Mouse (Mus musculus) hindbrain, embryonic 16.5 days (tissue): Measurements from ENCODE around the gene Lrwd1. TPM values are rescaled to one million over a fixed set of nuclear protein-coding genes. Genes with fewer than 3 reads are reported as not detected.

Experiments used
- ATAC-seq: fragments of 200-750 bp; cut with Nextera tagmentation; 2 replicates; pipeline ENCODE4 v1.8.0; 2017; ENCODE audit warnings: moderate TSS enrichment, moderate library complexity
- H3K27ac ChIP-seq: fragments of 300-500 bp; sonication (generic); 2 replicates; pipeline ENCODE4 v1.5.1; 2014; ENCODE audit warnings: low read depth, mild to moderate bottlenecking, control low read depth, low read length, moderate library complexity
- H3K27me3 ChIP-seq: fragments of 300-500 bp; sonication (generic); replicated peaks from 2 replicates; pipeline ENCODE4 v1.6.1; 2014; ENCODE audit warnings: low read length; ENCODE audit not compliant: control insufficient read depth, insufficient read depth
- H3K36me3 ChIP-seq: fragments of 300-500 bp; sonication (generic); 2 replicates; pipeline ENCODE4 v1.6.1; 2014; ENCODE audit warnings: mild to moderate bottlenecking, low read length, moderate library complexity, mixed read lengths; ENCODE audit not compliant: control insufficient read depth, insufficient read depth
- H3K4me1 ChIP-seq: fragments of 300-500 bp; sonication (generic); 2 replicates; pipeline ENCODE4 v1.6.1; 2014; ENCODE audit warnings: low read depth, low read length; ENCODE audit not compliant: control insufficient read depth, insufficient read depth
- H3K4me2 ChIP-seq: fragments of 300-500 bp; sonication (generic); 2 replicates; pipeline ENCODE4 v1.6.1; 2014; ENCODE audit warnings: mild to moderate bottlenecking, low read length, control low read depth, moderate library complexity
- H3K4me3 ChIP-seq: fragments of 300-500 bp; sonication (generic); 2 replicates; pipeline ENCODE4 v1.5.1; 2014; ENCODE audit warnings: mild to moderate bottlenecking, low read length, control low read depth, moderate library complexity
- H3K9ac ChIP-seq: fragments of 300-500 bp; sonication (generic); 2 replicates; pipeline ENCODE4 v1.6.1; 2014; ENCODE audit warnings: low read depth, mild to moderate bottlenecking, control low read depth, low read length, moderate library complexity
- H3K9me3 ChIP-seq: fragments of 300-500 bp; sonication (generic); 2 replicates; pipeline ENCODE4 v1.6.1; 2014; ENCODE audit warnings: mild to moderate bottlenecking, low read length, moderate library complexity; ENCODE audit not compliant: control insufficient read depth
- WGBS: fragments of 180-500 bp; shearing (Covaris S2); extraction: QIAGEN DNeasy Blood & Tissue Kit; methylation state at CpG from one replicate; pipeline ENCODE4 v1.1.7; 2014; 5-methylcytosine and 5-hydroxymethylcytosine counted together
- polyA plus RNA-seq: library from polyadenylated mRNA; unstranded; fragments of >200 nt; fragmentation: Nextera tagmentation; extraction: Ambion mirVana; gene quantifications from 2 replicates; pipeline ENCODE4 v1.2.1, GENCODE M21; 2015

Gene Lrwd1
- polyA plus RNA-seq, 1 experiment from 2014 or later: 25.2 TPM

DNA sequence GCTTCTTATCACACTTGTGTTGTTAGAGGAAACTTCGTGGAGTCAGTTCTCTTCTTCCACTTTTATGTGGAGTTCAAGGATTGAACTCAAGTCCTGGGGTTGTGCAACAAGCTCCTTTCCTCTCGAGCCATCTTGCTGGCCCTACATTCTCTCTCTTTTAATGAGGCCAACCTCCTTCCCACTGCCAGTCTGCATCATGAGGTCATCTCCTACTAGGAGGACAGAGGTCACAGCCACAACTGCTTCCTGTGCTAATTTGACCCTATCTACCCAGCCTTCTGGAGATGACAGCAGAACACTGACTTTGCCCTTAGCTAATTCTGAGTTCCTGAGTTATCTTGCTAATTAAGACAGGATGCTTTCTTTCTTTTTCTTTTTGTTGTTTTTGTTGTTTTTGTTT is 27.4 kb downstream of the Lrwd1 start:
- H3K27me3 ChIP-seq: no peaks in the 10 kb centered on the region
- H3K27ac ChIP-seq: no peak overlapping the region
- H3K36me3 ChIP-seq: no peaks in the 10 kb centered on the region; the same call in 1 of the 2 replicates
- ATAC-seq: no peak
- WGBS: 52% methylated on average over 2 of the region's 2 CpGs
- H3K4me3 ChIP-seq: no peak overlapping the region
- no peak overlapping the region for H3K9ac ChIP-seq
- 0 out of 2 replicates have a peak, but pooled peaks cover 2% of the 10 kb centered on the region for H3K9me3 ChIP-seq
- H3K4me2 ChIP-seq: no peak overlapping the region
- no peaks in the 10 kb centered on the region for H3K4me1 ChIP-seq

DNA sequence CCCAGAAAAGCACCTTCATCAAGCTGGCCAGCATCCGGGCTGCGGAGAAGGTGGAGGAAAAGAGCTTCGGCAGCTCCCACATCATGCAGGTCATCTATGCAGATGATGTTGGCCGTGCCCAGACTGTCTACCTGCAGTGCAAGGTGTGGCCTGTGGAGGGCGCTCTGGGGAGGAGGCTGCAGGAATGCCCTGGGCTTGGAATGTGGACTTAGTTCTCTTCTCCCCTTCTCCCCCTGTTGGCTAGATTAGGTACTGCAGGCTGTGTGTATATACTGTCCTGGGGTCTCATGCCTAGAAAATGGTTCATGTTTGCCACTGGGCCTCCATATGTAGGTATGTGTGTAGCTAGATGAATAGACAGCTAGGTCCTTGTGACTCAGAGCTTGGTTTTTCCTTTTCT is 31.4 kb downstream of the Lrwd1 start:
- H3K27ac ChIP-seq: no peak overlapping the region
- no peak overlapping the region for H3K4me3 ChIP-seq
- WGBS: 86% methylated on average over 5 of the region's 5 CpGs
- H3K9me3 ChIP-seq: 0 out of 2 replicates have a peak, but pooled peaks cover 2% of the 10 kb centered on the region
- H3K4me1 ChIP-seq: peaks cover 6% of the 10 kb centered on the region
- ATAC-seq: no peak
- H3K4me2 ChIP-seq: no peak overlapping the region
- H3K36me3 ChIP-seq: no peaks in the 10 kb centered on the region; the same call in 1 of the 2 replicates
- no peak overlapping the region for H3K9ac ChIP-seq
- H3K27me3 ChIP-seq: no peaks in the 10 kb centered on the region

- Histone ChIP-seq H3K4me1 (peaks cover 6% of the 10 kb centered on the region), H3K27ac (0 out of 2 replicates have a peak overlapping the region, but pooled peaks have one; percentile 24), H3K9ac (peak overlapping the region; percentile 63), H3K4me2 (peak overlapping the region; percentile 82), H3K9me3 (0 out of 2 replicates have a peak, but pooled peaks cover 2% of the 10 kb centered on the region), H3K27me3 (no peaks in the 10 kb centered on the region), H3K4me3 (peak overlapping the region; percentile 46), H3K36me3 (no peaks in the 10 kb centered on the region)
- ATAC-seq: peak; percentile 91
- 6% methylated on average over 41 of the region's 41 CpGs for WGBS
Measured at GRCm38 (mm10) chr5:136102099-136102820, 33.6 kb downstream of the Lrwd1 start.

DNA sequence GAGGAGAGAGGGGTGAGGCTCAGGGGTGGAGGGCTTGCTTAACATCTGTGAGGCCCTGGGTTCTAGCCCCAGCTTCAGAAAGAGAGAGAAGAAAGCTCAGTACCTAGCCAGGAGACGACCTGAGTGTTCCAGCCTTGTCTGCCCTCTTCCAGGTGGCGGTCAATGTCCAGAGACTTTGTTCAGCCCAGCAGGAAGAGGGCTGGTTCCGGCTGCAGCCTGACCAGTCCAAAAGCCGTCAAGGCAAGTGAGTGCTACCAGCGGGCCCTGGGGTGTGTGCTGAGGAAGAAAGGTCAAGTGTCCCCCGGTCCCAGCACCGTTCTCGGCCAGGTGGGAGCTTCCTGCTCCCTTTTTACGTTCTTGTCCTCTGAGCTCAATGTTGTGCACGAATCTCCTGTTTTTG is 37.3 kb downstream of the Lrwd1 start:
- Histone ChIP-seq H3K4me2 (no peak overlapping the region), H3K9me3 (no peaks in the 10 kb centered on the region), H3K36me3 (no peaks in the 10 kb centered on the region), H3K27me3 (no peaks in the 10 kb centered on the region), H3K4me3 (no peak overlapping the region), H3K4me1 (peaks cover 6% of the 10 kb centered on the region), H3K27ac (no peak overlapping the region), H3K9ac (no peak overlapping the region)
- 86% methylated on average over 10 of the region's 10 CpGs for WGBS
- ATAC-seq: no peak

DNA sequence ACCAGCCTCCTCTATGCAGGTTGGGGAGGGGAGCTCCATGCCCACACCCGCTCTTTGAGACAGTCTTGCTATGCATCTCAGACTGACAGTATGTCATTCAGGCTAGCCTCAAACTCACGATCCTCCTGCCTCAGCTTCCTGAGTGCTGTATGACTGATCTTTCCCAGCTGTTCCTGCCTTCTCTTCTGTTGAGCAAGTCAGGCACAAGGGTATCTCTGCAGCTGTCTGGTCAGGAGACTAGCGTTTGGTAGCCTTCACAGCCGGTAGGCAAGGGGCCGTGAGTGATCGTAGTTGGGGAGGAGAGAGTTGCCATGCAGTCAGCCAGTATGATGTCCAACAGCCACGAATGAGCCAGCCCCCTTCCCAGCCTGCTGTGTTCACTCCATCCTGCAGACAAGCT is 40.8 kb downstream of the Lrwd1 start:
- Histone ChIP-seq H3K4me1 (no peaks in the 10 kb centered on the region), H3K4me2 (no peak overlapping the region), H3K9me3 (no peaks in the 10 kb centered on the region), H3K27me3 (no peaks in the 10 kb centered on the region), H3K27ac (no peak overlapping the region), H3K9ac (no peak overlapping the region), H3K36me3 (no peaks in the 10 kb centered on the region), H3K4me3 (no peak overlapping the region)
- ATAC-seq: no peak
- WGBS: 65% methylated on average over 7 of the region's 7 CpGs

DNA sequence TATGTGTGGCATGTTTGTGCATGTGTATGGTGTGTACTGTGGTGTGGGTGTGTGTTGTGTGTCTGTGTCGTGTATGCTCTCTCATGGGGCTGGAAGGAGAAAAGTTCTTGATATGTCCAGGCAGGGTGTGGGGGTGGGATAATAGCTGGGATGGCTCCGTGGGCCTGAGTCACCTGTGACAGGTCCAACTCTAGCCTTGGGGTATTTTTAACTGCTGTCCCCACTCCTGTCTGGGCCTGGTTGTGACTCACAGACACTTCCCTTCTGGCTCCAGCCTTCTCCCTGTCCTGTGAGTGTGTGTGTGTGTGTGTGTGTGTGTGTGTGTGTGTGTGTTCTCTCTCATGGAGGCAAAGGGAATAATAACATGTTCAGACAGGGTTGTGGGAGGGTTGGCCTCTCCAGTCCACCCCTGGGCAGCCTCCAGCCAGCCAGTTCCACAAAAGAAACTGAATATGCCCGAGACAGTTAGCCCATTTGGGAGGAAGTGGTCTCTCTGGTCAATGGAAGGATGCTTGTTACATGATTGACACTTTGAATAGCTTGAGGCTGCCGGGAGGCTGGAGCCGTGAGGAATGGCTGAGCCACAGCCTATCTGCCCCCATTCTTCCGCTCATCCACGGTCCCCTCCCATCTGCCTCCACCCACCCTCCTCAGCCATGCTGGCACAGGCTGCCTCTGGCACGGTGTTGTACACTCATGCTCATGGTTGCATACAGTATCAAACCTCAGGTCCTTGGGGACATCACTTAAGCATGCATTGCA is 41.4 kb downstream of the Lrwd1 start:
- no peak overlapping the region for H3K4me3 ChIP-seq
- no peaks in the 10 kb centered on the region for H3K4me1 ChIP-seq
- no peak overlapping the region for H3K9ac ChIP-seq
- H3K9me3 ChIP-seq: no peaks in the 10 kb centered on the region
- no peak for ATAC-seq
- H3K27me3 ChIP-seq: no peaks in the 10 kb centered on the region
- H3K27ac ChIP-seq: no peak overlapping the region
- 44% methylated on average over 8 of the region's 8 CpGs for WGBS
- H3K4me2 ChIP-seq: no peak overlapping the region
- H3K36me3 ChIP-seq: no peaks in the 10 kb centered on the region

DNA sequence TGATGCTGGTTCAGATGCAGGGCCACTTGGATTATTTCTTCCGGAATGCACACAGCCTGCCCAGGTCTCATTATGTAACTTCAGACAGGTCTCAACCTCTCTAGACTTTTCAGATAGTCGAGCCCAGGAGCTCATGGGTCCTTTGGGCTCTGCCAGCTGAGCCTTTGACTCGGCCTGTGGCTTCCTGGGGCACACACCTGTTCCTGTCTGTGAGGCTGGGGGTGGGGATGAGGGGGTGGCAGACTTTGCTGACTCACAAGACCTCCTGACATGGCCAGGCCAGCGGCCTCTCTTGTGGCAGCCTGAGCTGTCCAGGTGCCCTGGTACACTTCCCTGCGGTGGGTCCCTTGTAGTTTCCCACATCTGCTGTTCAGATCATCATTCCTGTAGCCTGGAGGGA is 43.9 kb downstream of the Lrwd1 start:
- no peak overlapping the region for H3K4me2 ChIP-seq
- no peaks in the 10 kb centered on the region for H3K27me3 ChIP-seq
- no peaks in the 10 kb centered on the region for H3K4me1 ChIP-seq
- 65% methylated on average over 5 of the region's 5 CpGs for WGBS
- no peak overlapping the region for H3K27ac ChIP-seq
- no peaks in the 10 kb centered on the region for H3K9me3 ChIP-seq
- no peak overlapping the region for H3K9ac ChIP-seq
- H3K4me3 ChIP-seq: no peak overlapping the region
- no peak for ATAC-seq
- no peaks in the 10 kb centered on the region for H3K36me3 ChIP-seq

DNA sequence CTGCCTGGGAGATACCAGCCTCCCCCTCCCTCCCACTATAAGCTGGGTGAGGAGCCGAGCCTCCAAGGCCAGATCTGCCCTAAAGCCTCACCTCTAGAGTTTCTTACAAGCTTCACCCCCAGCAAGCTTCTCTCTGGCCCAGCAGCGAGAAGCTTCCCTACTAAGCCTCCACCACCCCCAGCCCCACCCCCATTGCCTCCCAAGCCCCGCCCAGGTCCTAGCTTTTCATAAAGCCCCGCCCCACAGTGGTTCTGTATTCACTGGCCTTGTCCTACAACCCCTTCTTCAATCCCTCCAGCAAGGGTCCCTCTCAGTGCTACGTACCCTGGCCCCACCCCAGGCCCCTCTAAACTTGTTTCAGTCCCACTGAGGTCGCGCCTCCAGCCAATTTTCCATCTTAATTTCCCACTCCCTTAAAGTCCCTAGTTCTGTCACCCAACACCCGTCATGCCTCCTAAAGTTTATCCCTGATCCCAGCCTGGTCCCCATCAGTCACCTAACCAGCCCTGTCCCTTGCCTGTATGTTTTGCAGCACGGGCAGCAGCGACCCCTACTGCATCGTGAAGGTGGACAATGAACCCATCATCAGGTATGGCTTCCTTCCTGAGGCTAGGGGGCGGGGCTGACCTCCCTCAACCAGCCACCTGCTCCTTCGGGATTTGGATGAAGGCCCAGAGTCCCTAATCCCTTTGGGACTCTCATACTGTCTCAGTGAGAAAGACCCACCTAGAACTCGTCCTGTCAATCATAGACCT is 46.9 kb downstream of the Lrwd1 start:
- H3K4me3 ChIP-seq: no peak overlapping the region
- no peak for ATAC-seq
- H3K9me3 ChIP-seq: no peaks in the 10 kb centered on the region
- H3K36me3 ChIP-seq: no peaks in the 10 kb centered on the region
- no peak overlapping the region for H3K9ac ChIP-seq
- H3K27me3 ChIP-seq: no peaks in the 10 kb centered on the region
- H3K27ac ChIP-seq: no peak overlapping the region
- H3K4me2 ChIP-seq: no peak overlapping the region
- 17% methylated on average over 14 of the region's 14 CpGs for WGBS
- H3K4me1 ChIP-seq: peaks cover 14% of the 10 kb centered on the region

- Histone ChIP-seq H3K36me3 (no peaks in the 10 kb centered on the region), H3K27me3 (no peaks in the 10 kb centered on the region), H3K4me3 (no peak overlapping the region), H3K4me1 (peaks cover 16% of the 10 kb centered on the region), H3K4me2 (no peak overlapping the region), H3K27ac (no peak overlapping the region), H3K9ac (no peak overlapping the region), H3K9me3 (no peaks in the 10 kb centered on the region)
- ATAC-seq: no peak
- WGBS: 88% methylated on average over 8 of the region's 8 CpGs
Measured at GRCm38 (mm10) chr5:136086290-136086689, 49.6 kb downstream of the Lrwd1 start.
